ENCODE assay signal across 8 mouse cellular contexts in genomic region chr9:31210749-31211689, GRCm38 (mm10). TPM values are rescaled to one million over a fixed set of nuclear protein-coding genes. Genes with fewer than 3 reads are reported as not detected.
DNase-seq lines count a peak whose midpoint lies in the region; ATAC-seq and TF ChIP-seq lines count a peak whose summit lies in the region.

No protein-coding gene starts in this region.

- H3K27me3 ChIP-seq in hindbrain, postnatal 0 days (ENCODE audit: insufficient read depth, low read length), result no peaks in the 10 kb centered on the region
- no peaks in the 10 kb centered on the region for H3K27me3 ChIP-seq in limb, embryonic 11.5 days (ENCODE audit: control insufficient read depth, insufficient read depth, low read length)
- H3K27me3 ChIP-seq in midbrain, embryonic 14.5 days (ENCODE audit: control insufficient read depth, insufficient read depth, low read length), result no peaks in the 10 kb centered on the region

- 1% methylated on average over 74 of the region's 93 CpGs for WGBS in hindbrain, postnatal 0 days
- WGBS in limb, embryonic 11.5 days, result under 1% methylated on average over 74 of the region's 93 CpGs
- under 1% methylated on average over 92 of the region's 93 CpGs for WGBS in midbrain, embryonic 14.5 days

- peak overlapping the region; percentile 97 for H3K4me3 ChIP-seq in gastrocnemius, adult 2 months
- peak overlapping the region; percentile 95 for H3K4me3 ChIP-seq in hindbrain, postnatal 0 days (ENCODE audit: low read length)
- H3K4me3 ChIP-seq in limb, embryonic 11.5 days (ENCODE audit: low read depth, low read length), result peak overlapping the region; percentile 96
- peak overlapping the region; percentile 96 for H3K4me3 ChIP-seq in midbrain, embryonic 14.5 days (replicated peaks; ENCODE audit: low read depth, low read length)

- H3K4me2 ChIP-seq in hindbrain, postnatal 0 days (ENCODE audit: low read depth, low read length), result peak overlapping the region; percentile 89
- peak overlapping the region; percentile 86 for H3K4me2 ChIP-seq in limb, embryonic 11.5 days (ENCODE audit: low read depth, severe bottlenecking)
- peak overlapping the region; percentile 94 for H3K4me2 ChIP-seq in midbrain, embryonic 14.5 days (ENCODE audit: low read length)

- peak overlapping the region; percentile 92 for H3K9ac ChIP-seq in hindbrain, postnatal 0 days (replicated peaks; ENCODE audit: low read length)
- H3K9ac ChIP-seq in limb, embryonic 11.5 days (ENCODE audit: low read length), result peak overlapping the region; percentile 68
- peak overlapping the region; percentile 90 for H3K9ac ChIP-seq in midbrain, embryonic 14.5 days (replicated peaks; ENCODE audit: low read length)

- H3K27ac ChIP-seq in gastrocnemius, adult 2 months, result peak overlapping the region; percentile 90
- peak overlapping the region; percentile 96 for H3K27ac ChIP-seq in hindbrain, postnatal 0 days
- H3K27ac ChIP-seq in limb, embryonic 11.5 days (replicated peaks; ENCODE audit: low read depth, low read length), result peak overlapping the region; percentile 86
- peak overlapping the region; percentile 93 for H3K27ac ChIP-seq in midbrain, embryonic 14.5 days (replicated peaks; ENCODE audit: low read depth, low read length)

- peak; percentile 52 to 59 for DNase-seq in lung, adult 18-20 months
- no peak for DNase-seq in lung, postnatal 25 days (ENCODE audit: low spot score)
- DNase-seq in cerebellum, postnatal 25 days, result peak; percentile 81 to 88
- DNase-seq in gastrocnemius, adult 2 months, result peak; percentile 76
- peak; percentile 55 for DNase-seq in hindbrain, postnatal 0 days (ENCODE audit: low spot score)
- peak; percentile 59 for DNase-seq in limb, embryonic 11.5 days (ENCODE audit: low spot score)
- peak; percentile 66 for DNase-seq in midbrain, embryonic 14.5 days
- DNase-seq in spleen, postnatal 4 days (ENCODE audit: low spot score in 2 of 2), result peak; percentile 46 to 81

- no peaks in the 10 kb centered on the region for H3K36me3 ChIP-seq in hindbrain, postnatal 0 days (ENCODE audit: insufficient read depth, low read length)
- H3K36me3 ChIP-seq in limb, embryonic 11.5 days (ENCODE audit: control insufficient read depth, insufficient read depth, low read length), result no peaks in the 10 kb centered on the region
- no peaks in the 10 kb centered on the region for H3K36me3 ChIP-seq in midbrain, embryonic 14.5 days (ENCODE audit: control insufficient read depth, insufficient read depth, low read length)

- ATAC-seq in hindbrain, postnatal 0 days, result peak; percentile 67
- ATAC-seq in limb, embryonic 11.5 days (ENCODE audit: insufficient number of reproducible peaks, low FRiP score, low TSS enrichment, low read depth), result peak; percentile 58; the same call in 1 of the 2 replicates
- ATAC-seq in midbrain, embryonic 14.5 days (ENCODE audit: low FRiP score, low TSS enrichment), result peak; percentile 67

- H3K9me3 ChIP-seq in hindbrain, postnatal 0 days (ENCODE audit: low read length), result no peaks in the 10 kb centered on the region
- H3K9me3 ChIP-seq in limb, embryonic 11.5 days (ENCODE audit: control insufficient read depth, low read length), result no peaks in the 10 kb centered on the region
- no peaks in the 10 kb centered on the region for H3K9me3 ChIP-seq in midbrain, embryonic 14.5 days (ENCODE audit: control insufficient read depth, low read length)

- H3K4me1 ChIP-seq in hindbrain, postnatal 0 days (ENCODE audit: insufficient read depth, low read length), result no peaks in the 10 kb centered on the region; the same call in 1 of the 2 replicates
- peaks cover 7% of the 10 kb centered on the region; the same call in 1 of the 2 replicates for H3K4me1 ChIP-seq in limb, embryonic 11.5 days (ENCODE audit: control insufficient read depth, insufficient read depth, low read length)
- H3K4me1 ChIP-seq in midbrain, embryonic 14.5 days (ENCODE audit: control insufficient read depth, insufficient read depth, low read length), result peaks cover 22% of the 10 kb centered on the region

- intact Hi-C loops in gastrocnemius, adult 2 months (cut with DNase I), result loop anchor here (1.0 to 5.0 kb wide), 2 partner anchors 49 to 69 kb away; partner anchors contain the start of gene Prdm10

- no peak for TF ChIP-seq CTCF in gastrocnemius, adult 2 months (IDR thresholded peaks at IDR 0.05)
- no peak for TF ChIP-seq CTCF in hindbrain, postnatal 0 days (IDR thresholded peaks at IDR 0.05; ENCODE audit: low read depth)

RNA-seq across cellular contexts. Expression of gene Aplp2, which starts 0.6 kb away (rescaled TPM):
- total RNA-seq in gastrocnemius, adult 2 months (2021), result 100 to 1,000 TPM; 105 to 114 TPM
- 444 and 454 TPM in 2 replicates for total RNA-seq in hindbrain, postnatal 0 days (2014; rRNA removed)
- polyA plus RNA-seq in hindbrain, postnatal 0 days (2015; fragmentation: Nextera tagmentation; extraction: Ambion mirVana), result 466 and 472 TPM in 2 replicates
- polyA plus RNA-seq in limb, embryonic 11.5 days (2014; fragmentation: Nextera tagmentation; extraction: Ambion mirVana), result 167 and 182 TPM in 2 replicates
- 239 and 313 TPM in 2 replicates for polyA plus RNA-seq in midbrain, embryonic 14.5 days (2014; fragmentation: Nextera tagmentation; extraction: Ambion mirVana)
